Mouse (Mus musculus): ENCODE results near the gene Cpa2. TPM values are rescaled to one million over a fixed set of nuclear protein-coding genes. Genes with fewer than 3 reads are reported as not detected.

The Cpa2 gene
- polyA plus RNA-seq, 1 experiment from 2014 or later: 0.20 TPM

- 99% methylated on average over 8 of the region's 8 CpGs for WGBS (ENCODE audit: missing documents)
- no peaks in the 10 kb centered on the region for H3K36me3 ChIP-seq (ENCODE audit: inconsistent target)
- H3K4me3 ChIP-seq (ENCODE audit: inconsistent target): no peak overlapping the region
- no peak overlapping the region for H3K27ac ChIP-seq
- no peaks in the 10 kb centered on the region for H3K79me2 ChIP-seq (ENCODE audit: inconsistent target)
These were observed 39.4 kb downstream of the Cpa2 start for GRCm38 (mm10) chr6:30580841-30581176.

GRCm38 (mm10) chr6:30586886-30587442 is 45.6 kb downstream of the Cpa2 start:
- no peak overlapping the region for H3K27ac ChIP-seq
- WGBS (ENCODE audit: missing documents): 80% methylated on average over 7 of the region's 7 CpGs
- H3K4me3 ChIP-seq (ENCODE audit: inconsistent target): no peak overlapping the region
- no peaks in the 10 kb centered on the region for H3K36me3 ChIP-seq (ENCODE audit: inconsistent target)
- no peaks in the 10 kb centered on the region for H3K79me2 ChIP-seq (ENCODE audit: inconsistent target)

GRCm38 (mm10) chr6:30589819-30590218 is 48.4 kb downstream of the Cpa2 start:
- H3K4me3 ChIP-seq (ENCODE audit: inconsistent target): no peak overlapping the region
- WGBS (ENCODE audit: missing documents): 77% methylated on average over 2 of the region's 2 CpGs
- no peaks in the 10 kb centered on the region for H3K36me3 ChIP-seq (ENCODE audit: inconsistent target)
- H3K79me2 ChIP-seq (ENCODE audit: inconsistent target): no peaks in the 10 kb centered on the region
- H3K27ac ChIP-seq: no peak overlapping the region

- WGBS (ENCODE audit: missing documents): 65% methylated on average over 5 of the region's 5 CpGs
- no peak overlapping the region for H3K27ac ChIP-seq
- H3K79me2 ChIP-seq (ENCODE audit: inconsistent target): no peaks in the 10 kb centered on the region
- no peak overlapping the region for H3K4me3 ChIP-seq (ENCODE audit: inconsistent target)
- H3K36me3 ChIP-seq (ENCODE audit: inconsistent target): no peaks in the 10 kb centered on the region
These were observed 50.5 kb downstream of the Cpa2 start for GRCm38 (mm10) chr6:30591851-30592404.

- H3K79me2 ChIP-seq (ENCODE audit: inconsistent target): no peaks in the 10 kb centered on the region
- H3K36me3 ChIP-seq (ENCODE audit: inconsistent target): no peaks in the 10 kb centered on the region
- H3K4me3 ChIP-seq (ENCODE audit: inconsistent target): no peak overlapping the region
- 72% methylated on average over 10 of the region's 10 CpGs for WGBS (ENCODE audit: missing documents)
- H3K27ac ChIP-seq: no peak overlapping the region
These were observed 51.1 kb downstream of the Cpa2 start for GRCm38 (mm10) chr6:30592417-30592974.

GRCm38 (mm10) chr6:30594364-30594763 is 53.0 kb downstream of the Cpa2 start:
- H3K4me3 ChIP-seq (ENCODE audit: inconsistent target): no peak overlapping the region
- H3K79me2 ChIP-seq (ENCODE audit: inconsistent target): no peaks in the 10 kb centered on the region
- no peak overlapping the region for H3K27ac ChIP-seq
- no peaks in the 10 kb centered on the region for H3K36me3 ChIP-seq (ENCODE audit: inconsistent target)
- 95% methylated on average over 7 of the region's 7 CpGs for WGBS (ENCODE audit: missing documents)

- H3K79me2 ChIP-seq (ENCODE audit: inconsistent target): no peaks in the 10 kb centered on the region
- H3K27ac ChIP-seq: no peak overlapping the region
- 97% methylated on average over 6 of the region's 8 CpGs for WGBS (ENCODE audit: missing documents)
- H3K4me3 ChIP-seq (ENCODE audit: inconsistent target): no peak overlapping the region
- no peaks in the 10 kb centered on the region for H3K36me3 ChIP-seq (ENCODE audit: inconsistent target)
These were observed 55.0 kb downstream of the Cpa2 start for GRCm38 (mm10) chr6:30596230-30596898.

- 89% methylated on average over 3 of the region's 3 CpGs for WGBS (ENCODE audit: missing documents)
- Histone ChIP-seq H3K4me3 (ENCODE audit: inconsistent target) (no peak overlapping the region), H3K79me2 (ENCODE audit: inconsistent target) (no peaks in the 10 kb centered on the region), H3K27ac (no peak overlapping the region), H3K36me3 (ENCODE audit: inconsistent target) (no peaks in the 10 kb centered on the region)
These were observed 58.7 kb downstream of the Cpa2 start for GRCm38 (mm10) chr6:30600033-30600432.

GRCm38 (mm10) chr6:30600995-30601394 is 59.6 kb downstream of the Cpa2 start:
- no peaks in the 10 kb centered on the region for H3K36me3 ChIP-seq (ENCODE audit: inconsistent target)
- no peaks in the 10 kb centered on the region for H3K79me2 ChIP-seq (ENCODE audit: inconsistent target)
- 83% methylated on average over 1 of the region's 1 CpGs for WGBS (ENCODE audit: missing documents)
- H3K4me3 ChIP-seq (ENCODE audit: inconsistent target): no peak overlapping the region
- H3K27ac ChIP-seq: no peak overlapping the region

- Histone ChIP-seq H3K27ac (no peak overlapping the region), H3K79me2 (ENCODE audit: inconsistent target) (no peaks in the 10 kb centered on the region), H3K4me3 (ENCODE audit: inconsistent target) (no peak overlapping the region), H3K36me3 (ENCODE audit: inconsistent target) (no peaks in the 10 kb centered on the region)
- 93% methylated on average over 7 of the region's 7 CpGs for WGBS (ENCODE audit: missing documents)
These were observed 63.0 kb downstream of the Cpa2 start for GRCm38 (mm10) chr6:30604342-30604867.

- 85% methylated on average over 4 of the region's 4 CpGs for WGBS (ENCODE audit: missing documents)
- Histone ChIP-seq H3K4me3 (ENCODE audit: inconsistent target) (no peak overlapping the region), H3K79me2 (ENCODE audit: inconsistent target) (no peaks in the 10 kb centered on the region), H3K36me3 (ENCODE audit: inconsistent target) (no peaks in the 10 kb centered on the region), H3K27ac (no peak overlapping the region)
These were observed 63.7 kb downstream of the Cpa2 start for GRCm38 (mm10) chr6:30605111-30605510.

GRCm38 (mm10) chr6:30605672-30606071 is 64.3 kb downstream of the Cpa2 start:
- H3K36me3 ChIP-seq (ENCODE audit: inconsistent target): no peaks in the 10 kb centered on the region
- WGBS (ENCODE audit: missing documents): 5% methylated on average over 5 of the region's 5 CpGs
- no peak overlapping the region for H3K27ac ChIP-seq

GRCm38 (mm10) chr6:30610710-30611109 is 69.3 kb downstream of the Cpa2 start, which contains the start of gene Cpa5:
Cpa5 (plus strand) TSS chr6:30611010.
- Histone ChIP-seq H3K36me3 (ENCODE audit: inconsistent target) (no peaks in the 10 kb centered on the region), H3K4me3 (ENCODE audit: inconsistent target) (no peak within 1 kb of the TSS), H3K27ac (no peak within 1 kb of the TSS), H3K79me2 (ENCODE audit: inconsistent target) (no peaks in the 10 kb centered on the region)
- 95% methylated on average over 7 of the region's 7 CpGs for WGBS (ENCODE audit: missing documents)

More at GRCm38 (mm10) chr6:30605672-30606071, 64.3 kb downstream of the Cpa2 start:
- no peak overlapping the region for H3K4me3 ChIP-seq (ENCODE audit: inconsistent target)
- no peaks in the 10 kb centered on the region for H3K79me2 ChIP-seq (ENCODE audit: inconsistent target)

- Histone ChIP-seq H3K79me2 (ENCODE audit: inconsistent target) (no peaks in the 10 kb centered on the region), H3K4me3 (ENCODE audit: inconsistent target) (no peak overlapping the region), H3K27ac (no peak overlapping the region), H3K36me3 (ENCODE audit: inconsistent target) (no peaks in the 10 kb centered on the region)
- 92% methylated on average over 5 of the region's 5 CpGs for WGBS (ENCODE audit: missing documents)
These were observed 69.8 kb downstream of the Cpa2 start for GRCm38 (mm10) chr6:30611212-30611611.

All from macrophage (primary cell).